Mouse (Mus musculus) megakaryocyte, adult 5-6 weeks (primary cell): ENCODE measurements around the gene Slc23a2. TPM values are rescaled to one million over a fixed set of nuclear protein-coding genes. Genes with fewer than 3 reads are reported as not detected.
A peak's percentile ranks its signal among the peaks of the same experiment; 100 is the strongest.

Experiments used
- ATAC-seq: 2 replicates; pipeline ENCODE4 v1.8.0; 2016; ENCODE audit warnings: mild to moderate bottlenecking, inconsistent platforms; ENCODE audit not compliant: poor library complexity, severe bottlenecking
- total RNA-seq, 2 experiments: library from RNA; stranded (forward) in 1 of 2; stranded (reverse) in 1 of 2; fragments of 153-499, 151-499 nt in 1 of 2; fragments of 221-1000, 200-1000 nt in 1 of 2; gene quantifications; 2 replicates each; pipeline versions ENCODE4 v1.2.3 to v1.2.4; 2015 to 2017

Gene Slc23a2
- total RNA-seq, 2 experiments from 2014 or later = 10.7 to 11.4 TPM

DNA sequence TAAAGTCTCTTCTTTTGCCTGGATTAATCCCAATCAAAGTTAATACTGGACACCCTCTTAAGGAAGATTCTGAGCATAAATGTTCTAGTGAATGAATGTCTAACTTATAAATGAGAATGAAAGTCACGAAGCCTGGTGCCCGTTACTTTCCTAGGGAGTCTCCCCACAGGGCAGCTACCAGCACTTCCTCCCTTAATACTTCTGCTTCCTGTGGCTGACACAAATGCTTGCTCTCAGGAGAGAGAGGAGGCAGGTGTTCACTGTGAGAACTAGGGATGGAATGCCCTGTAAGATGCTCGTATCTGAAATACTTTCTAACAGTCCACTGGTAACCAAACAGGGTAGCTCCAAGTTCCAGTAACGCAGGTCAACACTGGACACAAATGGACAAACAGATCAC is 91.1 kb downstream of the Slc23a2 start:
- peak; percentile 93 for ATAC-seq

DNA sequence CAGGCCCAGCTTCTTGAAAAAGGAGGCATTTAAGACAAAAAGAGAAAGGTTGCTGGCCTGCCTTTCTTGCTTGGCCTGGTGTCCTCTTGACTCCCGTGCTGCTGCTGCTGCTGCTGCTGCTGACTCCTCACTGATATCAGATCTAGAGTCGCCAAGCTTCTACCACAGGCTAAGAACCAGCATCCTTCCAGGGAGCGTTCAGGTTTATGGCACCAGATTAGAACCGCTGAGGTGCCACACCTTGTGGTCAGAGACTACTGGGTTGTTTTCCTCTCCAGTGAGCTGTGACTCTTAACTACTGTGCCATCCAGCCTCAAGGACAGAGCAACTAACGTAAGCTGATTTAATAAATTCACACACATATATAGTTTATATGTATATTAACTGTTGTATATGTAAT is 93.1 kb downstream of the Slc23a2 start:
- no peak for ATAC-seq

DNA sequence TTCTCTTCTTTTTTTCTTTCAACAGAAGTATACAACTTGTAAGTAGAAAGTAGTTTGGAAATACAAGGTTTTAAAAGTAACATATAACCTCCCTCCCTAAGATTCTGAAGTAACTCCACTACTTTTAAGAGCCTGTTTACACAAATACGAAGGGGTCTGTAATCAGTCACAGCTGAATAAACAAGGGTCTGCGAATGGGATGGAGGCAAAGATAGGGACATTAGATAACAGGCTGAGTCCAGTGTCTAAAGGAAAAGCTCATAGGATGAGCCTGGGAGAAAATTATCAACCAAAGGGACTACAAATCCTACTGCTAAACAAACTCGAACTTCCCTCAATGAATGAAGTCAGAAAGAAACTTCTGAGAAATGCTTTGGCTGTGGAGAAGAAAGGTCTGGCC is 95.0 kb downstream of the Slc23a2 start:
- ATAC-seq = no peak

DNA sequence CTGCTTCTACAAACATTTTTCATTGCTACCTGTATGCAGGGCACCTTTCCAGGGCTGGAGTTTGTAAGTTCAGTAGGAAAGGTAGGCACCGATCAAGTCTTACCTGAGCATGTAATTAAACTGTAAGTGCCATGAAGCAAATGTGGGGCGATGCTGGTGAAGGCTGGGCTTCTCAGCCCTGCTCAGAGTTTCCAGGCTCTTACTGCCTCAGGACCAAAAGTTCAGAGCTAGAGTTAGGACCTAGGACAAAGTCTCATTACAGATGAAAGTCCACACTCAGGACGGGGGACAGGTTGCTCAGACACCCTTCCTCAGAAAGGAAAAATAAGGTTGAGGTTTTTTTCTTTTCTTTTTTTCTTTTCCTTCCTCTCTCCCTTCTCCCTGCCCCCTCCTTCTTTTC is 95.4 kb downstream of the Slc23a2 start:
- no peak for ATAC-seq

- peak; percentile 67 for ATAC-seq
Measured at GRCm38 (mm10) chr2:132048143-132048772, 96.7 kb downstream of the Slc23a2 start.

GRCm38 (mm10) chr2:132047364-132047763 is 97.5 kb downstream of the Slc23a2 start:
- no peak for ATAC-seq

GRCm38 (mm10) chr2:132046659-132047058 is 98.2 kb downstream of the Slc23a2 start:
- ATAC-seq = no peak

DNA sequence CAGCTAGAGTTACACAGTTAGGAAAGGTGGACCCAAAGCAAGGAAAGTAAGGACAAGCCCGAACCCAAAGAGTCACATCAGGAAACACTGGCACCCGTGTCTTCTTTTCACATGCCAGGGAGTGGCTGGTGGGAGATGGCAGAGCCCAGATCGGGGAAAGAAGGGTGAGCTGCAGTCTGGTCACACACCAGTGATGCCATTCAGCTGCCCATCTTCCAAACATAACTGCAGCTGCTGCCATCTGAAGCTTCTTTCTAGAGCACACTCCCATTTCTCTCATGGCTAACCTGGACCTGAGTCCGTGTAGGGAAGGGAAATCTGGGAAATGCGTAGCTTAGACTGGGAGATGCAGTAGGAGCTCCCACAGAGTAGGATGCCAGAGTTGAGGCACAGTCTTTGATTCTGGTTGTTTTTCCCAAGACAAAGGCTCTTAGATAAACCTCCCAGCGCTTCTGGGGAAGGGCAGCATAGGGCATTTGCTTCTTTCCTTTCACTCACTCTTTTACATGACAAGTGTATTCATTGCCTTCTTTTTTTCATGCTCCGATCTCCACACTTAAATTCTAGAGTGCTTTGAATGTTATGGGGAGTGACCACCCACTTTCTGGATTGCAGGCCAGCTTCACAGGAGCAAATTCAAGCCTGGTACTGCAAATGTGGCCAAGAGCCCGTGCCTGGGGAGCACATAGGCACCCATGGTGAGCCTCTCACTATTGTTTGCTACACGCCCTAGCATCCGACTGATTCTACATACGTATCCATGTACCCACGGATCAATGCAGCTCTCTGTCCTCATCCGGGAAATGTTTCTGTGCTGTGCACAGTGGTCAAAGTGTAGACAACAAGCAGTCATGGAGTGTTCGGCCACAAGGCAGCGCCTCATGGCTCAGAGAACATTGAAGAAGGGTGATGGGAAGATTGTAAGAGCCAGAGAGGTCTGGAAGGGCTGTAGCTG is 100.3 kb downstream of the Slc23a2 start:
- no peak for ATAC-seq

- no peak for ATAC-seq
Measured at GRCm38 (mm10) chr2:132043101-132043621, 101.7 kb downstream of the Slc23a2 start.

DNA sequence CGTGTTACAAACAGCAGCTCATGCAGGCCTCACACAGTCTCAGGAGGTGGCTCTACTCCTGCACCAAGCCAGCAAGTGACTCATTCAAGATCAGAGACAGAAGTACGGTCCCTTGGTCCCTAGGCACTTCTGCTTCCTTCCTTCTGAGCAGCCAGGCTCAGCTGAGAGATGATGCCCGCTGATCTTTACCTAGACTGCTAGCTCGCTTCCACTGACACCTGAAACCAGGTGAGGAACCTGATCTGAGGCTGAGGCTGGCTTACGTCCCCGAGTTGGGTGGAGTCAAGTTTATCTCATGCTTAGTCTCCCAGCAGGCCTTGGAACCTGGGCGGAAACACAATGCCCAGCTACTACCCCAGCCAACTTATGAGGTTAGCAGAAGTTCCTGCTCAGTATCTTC is 105.0 kb downstream of the Slc23a2 start:
- ATAC-seq = peak; percentile 64

DNA sequence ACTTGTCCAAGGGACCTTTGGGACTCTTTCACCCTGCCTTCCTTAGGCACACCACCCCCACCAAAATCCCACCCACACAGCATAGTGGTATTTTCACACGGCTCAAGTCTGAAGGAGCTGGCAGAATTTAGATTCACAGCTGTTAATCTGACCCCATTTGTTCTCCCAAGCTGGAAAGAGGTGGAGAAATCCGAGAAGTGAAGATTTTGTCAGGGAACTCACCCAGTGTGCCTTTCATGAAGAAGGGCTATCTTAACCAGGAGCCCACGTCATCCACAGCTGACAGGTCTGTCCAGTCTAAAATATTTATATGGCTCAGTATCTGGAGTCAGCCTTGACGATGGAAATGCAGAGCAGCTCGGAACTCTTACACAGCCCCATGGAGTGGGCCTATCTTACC is 108.6 kb downstream of the Slc23a2 start:
- ATAC-seq = no peak

- ATAC-seq = peak; percentile 85
Measured at GRCm38 (mm10) chr2:132035470-132035835, 109.5 kb downstream of the Slc23a2 start.

GRCm38 (mm10) chr2:132034590-132035469 is 110.1 kb downstream of the Slc23a2 start:
- ATAC-seq = no peak

DNA sequence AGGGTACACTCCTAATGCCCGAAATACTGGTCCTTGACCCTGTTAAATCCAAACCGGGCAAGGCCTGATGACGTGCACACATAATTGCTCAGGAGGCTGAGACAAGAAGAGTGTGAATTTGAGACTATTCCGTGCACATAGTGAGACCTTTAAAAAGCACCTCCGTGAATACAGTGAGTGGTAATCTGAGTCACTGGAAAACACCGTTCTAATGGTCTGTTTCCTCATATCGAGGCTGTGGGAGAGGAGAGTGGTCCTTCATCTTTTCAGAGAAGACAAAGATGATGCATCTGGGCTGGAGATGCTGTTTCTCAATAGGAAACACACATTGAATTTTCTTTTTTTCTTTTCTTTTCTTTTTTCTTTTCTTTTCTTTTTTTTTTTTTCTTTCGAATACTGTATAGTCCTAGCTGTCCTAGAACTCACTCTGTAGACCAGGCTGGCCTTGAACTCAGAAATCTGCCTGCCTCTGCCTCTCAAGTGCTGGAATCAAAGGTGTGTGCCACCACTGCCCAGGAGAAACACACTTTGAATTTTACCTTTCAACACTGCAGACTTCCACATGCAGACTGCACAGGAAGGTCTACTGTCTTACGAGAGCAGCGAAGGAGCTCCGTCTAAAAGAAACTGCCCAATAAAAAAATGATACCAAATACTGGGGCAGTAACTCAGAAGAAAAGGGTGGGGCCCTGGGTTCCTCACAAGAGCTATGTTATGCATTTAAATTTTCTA is 113.4 kb downstream of the Slc23a2 start:
- no peak for ATAC-seq

DNA sequence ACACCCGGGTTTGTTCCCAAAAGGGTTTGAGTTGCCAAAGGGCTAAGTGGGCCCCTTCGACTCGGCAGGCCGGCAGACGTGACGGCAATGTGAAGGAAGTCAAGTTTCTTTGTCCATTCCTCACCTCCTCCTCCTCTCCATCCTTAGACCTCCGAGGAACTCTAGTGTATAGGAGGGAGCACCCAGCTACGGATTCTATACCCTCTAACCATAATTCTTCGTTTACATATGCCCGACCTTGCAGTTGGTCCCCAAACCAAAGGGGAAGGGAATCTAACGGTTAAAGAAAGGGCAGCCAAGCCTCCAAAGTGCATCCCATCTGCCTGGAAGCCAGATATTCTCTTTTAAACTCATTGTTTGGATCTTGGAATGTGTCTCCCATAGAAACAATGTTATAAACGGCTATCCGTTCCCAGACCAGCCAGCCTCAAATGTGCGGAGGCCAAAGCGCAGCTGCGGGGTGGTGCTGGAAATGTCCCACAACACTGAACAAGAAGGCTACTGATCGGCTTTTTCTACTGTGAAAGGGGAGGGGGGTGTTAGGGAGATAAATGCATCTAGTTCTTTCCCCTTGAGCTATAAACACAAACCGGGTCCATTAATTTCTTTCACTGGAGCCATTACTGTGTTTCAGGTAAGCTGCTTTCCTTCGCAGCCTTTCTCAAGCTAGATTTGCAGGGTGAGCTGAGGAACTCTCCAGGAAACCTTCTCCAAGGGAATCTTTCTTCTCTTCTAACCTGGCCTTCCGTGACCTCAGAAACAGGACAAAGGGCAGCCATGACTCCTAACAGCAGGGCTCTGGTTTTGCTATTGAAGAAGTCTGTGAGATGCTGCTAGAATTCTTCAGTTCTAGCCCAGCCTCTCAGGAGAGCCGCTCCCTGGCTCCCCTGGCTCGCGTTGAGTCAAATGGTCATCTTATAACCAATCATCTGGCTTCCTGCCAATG is 114.2 kb downstream of the Slc23a2 start:
- ATAC-seq = no peak

DNA sequence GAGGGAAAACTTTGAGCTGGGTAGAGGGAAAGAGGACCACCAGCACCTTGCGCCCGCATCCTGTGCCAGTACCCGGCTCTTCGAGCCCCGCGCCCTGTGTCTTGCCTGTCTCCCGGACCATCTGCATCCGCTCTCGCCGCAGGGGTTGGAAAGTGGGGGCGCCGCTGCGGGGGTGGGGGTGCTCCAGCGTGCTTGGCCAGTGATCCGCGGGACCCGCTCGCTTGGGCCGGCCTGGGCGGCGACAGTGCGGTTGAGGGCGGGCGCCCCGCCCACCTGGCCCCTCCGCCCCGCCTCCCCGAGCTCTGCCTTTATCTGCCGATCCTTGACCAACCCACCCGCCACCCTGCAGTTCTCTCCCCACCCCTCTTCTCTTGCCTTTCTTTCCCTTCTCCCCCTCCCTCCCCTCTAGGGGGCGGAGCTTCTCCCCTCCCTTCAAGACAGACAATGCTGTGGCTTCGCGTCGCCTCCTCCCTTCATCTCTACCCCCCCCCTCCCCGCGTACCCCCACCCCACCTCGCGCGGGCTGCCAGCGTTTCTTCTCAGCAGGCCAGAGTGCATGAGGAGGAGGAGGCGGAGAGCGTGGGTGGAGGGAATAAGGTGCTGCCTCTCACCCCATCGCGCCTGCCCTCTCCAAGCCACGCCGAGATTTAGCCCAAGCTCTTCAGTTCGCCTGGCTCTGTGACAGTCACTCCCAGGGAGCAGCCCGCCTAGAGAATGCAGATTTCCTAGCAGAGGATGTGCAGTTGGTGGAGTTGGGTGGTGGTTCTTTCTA is 115.1 kb downstream of the Slc23a2 start, which contains the start of gene Rassf2:
Gene Rassf2, minus strand, starts transcription at position 613 of the 772 bp plus-strand sequence.
- peak; percentile 74 for ATAC-seq

- ATAC-seq = peak; percentile 61
Measured at GRCm38 (mm10) chr2:132028894-132029605, 115.9 kb downstream of the Slc23a2 start.

DNA sequence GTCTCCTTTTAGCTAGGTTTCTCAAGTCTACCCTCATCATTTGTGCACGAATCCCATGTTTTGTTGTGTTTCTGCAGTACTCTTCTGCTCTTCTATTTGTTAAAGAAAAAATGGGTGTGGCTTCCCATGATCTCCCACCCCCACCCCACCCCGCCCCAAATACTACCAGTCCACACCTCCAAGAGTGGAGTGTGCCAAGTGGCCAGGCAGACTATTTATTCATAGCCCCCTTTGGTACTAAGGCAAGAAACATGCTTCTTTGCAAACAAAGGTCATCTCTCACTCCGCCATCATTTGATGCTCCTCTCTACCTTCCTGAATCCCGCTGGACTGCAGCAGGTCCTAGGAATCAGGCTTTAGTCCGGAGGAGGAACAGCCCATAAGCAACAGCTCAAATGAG is 116.8 kb downstream of the Slc23a2 start:
- no peak for ATAC-seq
